Mouse (Mus musculus) erythroblast, embryonic 14.5 days (primary cell): ENCODE measurements around the gene Bcl2.

ENCODE experiments used
- GATA1 ChIP-seq: IDR thresholded peaks from 2 replicates; pipeline ENCODE4 v1.6.1; 2012; ENCODE audit warnings: low read length, inconsistent platforms, mixed read lengths
- TAL1 ChIP-seq: IDR thresholded peaks from 3 replicates; pipeline ENCODE4 v1.6.1; 2012; ENCODE audit warnings: low read length, inconsistent platforms, mixed read lengths

GRCm38 (mm10) chr1:106601247-106601646, 112.8 kb downstream of the Bcl2 start:
- TF ChIP-seq TAL1 (no peak), GATA1 (no peak)
